Mouse (Mus musculus) kidney, embryonic 16.5 days (tissue): ENCODE data around the gene Ess2. TPM values are rescaled to one million over a fixed set of nuclear protein-coding genes. Genes with fewer than 3 reads are reported as not detected.
A peak's percentile ranks its signal among the peaks of the same experiment; 100 is the strongest.

Experiments
- ATAC-seq: fragments of 200-750 bp; cut with Nextera tagmentation; 2 replicates; pipeline ENCODE4 v1.8.0; 2017; ENCODE audit warnings: moderate TSS enrichment; ENCODE audit not compliant: low FRiP score, low TSS enrichment
- H3K27ac ChIP-seq: fragments of 300-500 bp; sonication (generic); 2 replicates; pipeline ENCODE4 v1.5.1; 2014; ENCODE audit warnings: low read length
- H3K27me3 ChIP-seq: fragments of 300-500 bp; sonication (generic); 2 replicates; pipeline ENCODE4 v1.6.1; 2014; ENCODE audit warnings: low read length, control low read depth, mixed read lengths; ENCODE audit not compliant: insufficient read depth
- H3K36me3 ChIP-seq: fragments of 300-500 bp; sonication (generic); 2 replicates; pipeline ENCODE4 v1.6.1; 2014; ENCODE audit warnings: low read length, control low read depth, mixed read lengths; ENCODE audit not compliant: insufficient read depth
- H3K4me1 ChIP-seq: fragments of 300-500 bp; sonication (generic); 2 replicates; pipeline ENCODE4 v1.6.1; 2014; ENCODE audit warnings: low read length, control low read depth, mixed read lengths; ENCODE audit not compliant: insufficient read depth
- H3K4me2 ChIP-seq: fragments of 300-500 bp; sonication (generic); replicated peaks from 2 replicates; pipeline ENCODE4 v1.6.1; 2014; ENCODE audit warnings: low read depth, low read length
- H3K4me3 ChIP-seq: fragments of 300-500 bp; sonication (generic); 2 replicates; pipeline ENCODE4 v1.5.1; 2014; ENCODE audit warnings: mild to moderate bottlenecking, low read length
- H3K9ac ChIP-seq: fragments of 300-500 bp; sonication (generic); replicated peaks from 2 replicates; pipeline ENCODE4 v1.6.1; 2014; ENCODE audit warnings: low read length
- H3K9me3 ChIP-seq: fragments of 300-500 bp; sonication (generic); 2 replicates; pipeline ENCODE4 v1.6.1; 2016; ENCODE audit warnings: low read length, control low read depth
- WGBS: fragments of 180-500 bp; shearing (Covaris S2); extraction: QIAGEN DNeasy Blood & Tissue Kit; methylation state at CpG from one replicate; pipeline ENCODE4 v1.1.7; 2014; 5-methylcytosine and 5-hydroxymethylcytosine counted together
- polyA plus RNA-seq: library from polyadenylated mRNA; unstranded; fragments of >200 nt; fragmentation: Nextera tagmentation; extraction: Ambion mirVana; gene quantifications from 2 replicates; pipeline ENCODE4 v1.2.1, GENCODE M21; 2015

The Ess2 gene
- polyA plus RNA-seq, 1 experiment from 2014 or later: 40.7 TPM

DNA sequence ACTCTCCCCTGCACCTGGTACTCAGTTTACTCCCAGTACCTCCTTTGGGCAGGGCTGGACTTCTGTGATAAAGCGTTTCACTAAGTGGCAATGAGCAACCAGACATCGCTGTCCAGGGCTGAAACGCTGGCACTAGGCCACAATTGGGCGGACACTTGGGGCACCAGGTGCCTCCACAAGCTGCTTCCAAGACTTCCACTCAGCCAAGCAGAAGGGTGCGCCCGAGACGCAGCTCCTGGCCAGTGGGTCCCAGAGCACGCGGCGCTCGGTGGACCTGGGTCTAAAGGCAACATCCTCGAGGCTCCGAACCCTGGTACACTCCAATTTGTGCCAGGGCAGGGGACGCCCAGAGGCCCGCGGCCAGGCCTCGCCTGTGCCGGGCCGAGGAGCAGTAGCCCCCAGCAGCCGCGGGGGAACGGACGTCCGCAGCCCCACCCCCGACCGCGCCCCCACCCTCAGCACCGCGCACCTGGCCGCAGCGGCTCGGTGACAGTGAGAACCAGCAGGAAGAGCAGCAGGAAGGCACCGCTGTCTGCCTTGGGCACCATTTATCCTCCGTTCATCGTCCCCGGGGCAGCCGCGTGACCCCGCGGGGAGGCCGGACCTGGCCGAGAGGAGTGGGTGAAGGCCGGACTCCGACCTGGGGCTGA lies 20.1 kb downstream of the Ess2 start:
- Histone ChIP-seq H3K36me3 (peaks cover 4% of the 10 kb centered on the region; the same call in 1 of the 2 replicates), H3K9me3 (no peaks in the 10 kb centered on the region), H3K4me3 (peak overlapping the region; percentile 96), H3K9ac (peak overlapping the region; percentile 98), H3K4me1 (peaks cover 15% of the 10 kb centered on the region), H3K27me3 (no peaks in the 10 kb centered on the region), H3K4me2 (peak overlapping the region; percentile 85), H3K27ac (peak overlapping the region; percentile 96)
- ATAC-seq: peak; percentile 80
- under 1% methylated on average over 32 of the region's 44 CpGs for WGBS

DNA sequence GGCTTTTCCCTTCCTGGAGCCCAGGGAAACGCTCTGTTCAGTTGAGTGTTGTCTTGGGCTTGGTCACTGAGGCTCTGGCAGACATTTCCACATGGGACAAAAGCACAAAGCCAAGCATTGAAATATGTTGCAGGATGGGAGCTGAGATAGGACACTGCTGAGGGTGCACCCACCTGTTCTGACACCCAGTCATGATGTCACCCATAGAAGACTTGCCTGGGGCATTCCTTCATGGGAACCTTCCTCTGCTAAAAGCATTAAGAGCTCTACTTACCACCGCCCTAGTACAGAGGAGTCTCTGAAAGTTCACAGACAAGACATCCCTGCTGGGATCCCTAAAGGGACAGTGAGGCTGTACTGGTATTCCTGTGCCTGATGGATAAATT lies 20.8 kb downstream of the Ess2 start:
- peak overlapping the region; percentile 98 for H3K9ac ChIP-seq
- 45% methylated on average over 2 of the region's 2 CpGs for WGBS
- no peak overlapping the region for H3K27ac ChIP-seq
- ATAC-seq: no peak
- peaks cover 15% of the 10 kb centered on the region for H3K4me1 ChIP-seq
- peak overlapping the region; percentile 96 for H3K4me3 ChIP-seq
- H3K4me2 ChIP-seq: peak overlapping the region; percentile 85
- H3K27me3 ChIP-seq: no peaks in the 10 kb centered on the region
- H3K36me3 ChIP-seq: peaks cover 4% of the 10 kb centered on the region; the same call in 1 of the 2 replicates
- H3K9me3 ChIP-seq: no peaks in the 10 kb centered on the region

DNA sequence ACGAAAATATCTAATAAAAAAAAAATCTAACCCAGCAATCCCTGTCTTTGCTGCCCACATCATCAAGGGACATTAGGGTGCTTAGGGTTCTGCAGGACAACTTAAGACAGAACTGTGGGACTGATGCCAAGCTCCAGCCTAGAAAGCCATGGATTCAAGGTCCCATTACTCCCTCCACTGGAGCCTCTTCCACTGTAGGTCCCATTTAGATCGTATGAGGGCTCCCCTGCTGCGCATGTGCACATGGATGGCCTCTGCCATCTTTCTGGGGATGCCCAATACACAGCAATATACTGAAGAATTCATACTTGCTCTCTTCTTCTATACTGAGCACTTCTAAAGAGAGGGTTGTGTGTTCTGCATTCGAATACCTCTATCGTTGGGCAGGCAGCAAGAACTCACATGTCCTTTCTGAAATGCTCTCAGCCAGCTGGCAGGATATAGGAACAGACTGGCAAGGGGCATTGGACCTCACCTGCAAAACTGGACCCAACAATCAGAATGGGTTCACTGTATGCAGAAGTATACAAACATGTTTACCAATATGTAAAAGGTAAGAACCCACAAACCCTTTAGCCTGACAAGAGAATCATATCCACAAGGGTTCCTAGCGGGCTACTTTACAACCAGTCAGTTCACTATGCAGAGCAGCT lies 21.3 kb downstream of the Ess2 start:
- Histone ChIP-seq H3K9ac (peak overlapping the region; percentile 98), H3K36me3 (peaks cover 4% of the 10 kb centered on the region; the same call in 1 of the 2 replicates), H3K9me3 (no peaks in the 10 kb centered on the region), H3K4me1 (peaks cover 15% of the 10 kb centered on the region), H3K4me3 (peak overlapping the region; percentile 96), H3K27ac (no peak overlapping the region), H3K27me3 (no peaks in the 10 kb centered on the region), H3K4me2 (peak overlapping the region; percentile 85)
- no peak for ATAC-seq
- WGBS: 81% methylated on average over 6 of the region's 6 CpGs

DNA sequence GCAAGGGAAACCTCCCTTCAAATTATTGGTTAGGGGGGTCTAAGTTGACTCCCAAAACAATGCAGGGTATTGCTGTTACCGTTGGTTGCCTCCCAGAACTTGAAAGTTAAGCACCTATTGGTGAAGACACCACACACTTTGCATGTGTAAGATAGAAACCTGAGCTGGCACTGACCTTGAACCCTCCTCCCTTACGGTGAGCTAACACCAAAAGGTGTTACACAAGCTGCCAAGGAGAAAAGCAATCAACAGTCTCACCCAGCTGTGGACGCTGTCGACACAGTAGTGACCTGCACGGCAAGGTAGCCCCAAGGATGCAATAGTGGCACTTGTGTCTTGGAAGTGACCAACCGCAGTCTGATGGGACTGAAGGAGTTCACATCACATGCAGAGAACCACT lies 27.0 kb downstream of the Ess2 start:
- Histone ChIP-seq H3K4me2 (no peak overlapping the region), H3K4me3 (no peak overlapping the region), H3K27me3 (no peaks in the 10 kb centered on the region), H3K27ac (no peak overlapping the region), H3K36me3 (no peaks in the 10 kb centered on the region), H3K9ac (no peak overlapping the region), H3K9me3 (no peaks in the 10 kb centered on the region), H3K4me1 (no peaks in the 10 kb centered on the region)
- no peak for ATAC-seq
- 61% methylated on average over 6 of the region's 6 CpGs for WGBS

DNA sequence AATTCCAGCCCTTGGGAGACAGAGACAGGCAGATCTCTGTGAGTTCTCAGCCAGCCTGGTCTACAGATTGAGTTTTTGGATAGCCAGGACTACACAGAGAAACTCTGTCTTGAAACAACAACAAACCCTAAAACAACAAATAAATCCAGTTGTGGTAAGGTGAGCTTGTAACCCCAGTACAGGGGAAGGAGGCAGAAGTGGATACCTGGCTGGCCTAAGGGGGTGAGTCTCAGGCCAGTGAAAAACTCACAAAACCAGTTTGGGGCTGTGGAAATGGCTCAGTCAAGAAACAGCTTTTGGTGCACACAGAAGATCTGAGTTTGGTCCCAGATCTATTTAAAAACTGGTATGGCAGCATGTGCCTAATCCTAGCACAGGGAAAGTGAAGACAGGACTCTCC lies 29.0 kb downstream of the Ess2 start:
- ATAC-seq: no peak
- H3K27ac ChIP-seq: no peak overlapping the region

DNA sequence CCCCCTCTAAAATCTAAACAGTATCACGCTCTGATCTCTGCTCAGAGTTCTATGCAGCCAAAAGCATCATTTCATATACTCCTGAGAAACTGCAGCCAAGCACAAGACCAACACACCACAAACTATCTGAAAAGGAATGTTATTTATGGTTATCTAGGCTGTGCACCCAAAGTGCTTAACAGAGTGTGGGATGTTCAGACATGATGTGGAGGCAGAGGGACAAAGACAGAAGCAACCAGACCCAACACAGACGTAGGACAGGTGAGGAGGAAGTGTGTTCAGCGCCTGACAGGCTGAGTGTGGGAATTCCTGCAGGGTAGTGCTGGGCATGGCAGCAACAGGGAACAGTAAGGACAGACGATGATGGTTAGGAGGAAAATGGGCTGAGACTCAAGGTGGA lies 31.6 kb downstream of the Ess2 start:
- H3K27ac ChIP-seq: no peak overlapping the region
- H3K9me3 ChIP-seq: no peaks in the 10 kb centered on the region
- H3K4me3 ChIP-seq: no peak overlapping the region
- H3K9ac ChIP-seq: no peak overlapping the region
- no peaks in the 10 kb centered on the region for H3K4me1 ChIP-seq
- no peak overlapping the region for H3K4me2 ChIP-seq
- no peaks in the 10 kb centered on the region for H3K27me3 ChIP-seq
- 0 out of 2 replicates have a peak, but pooled peaks cover 2% of the 10 kb centered on the region for H3K36me3 ChIP-seq
- no peak for ATAC-seq
- WGBS: 94% methylated on average over 4 of the region's 4 CpGs

More for the DNA sequence above, 29.0 kb downstream of the Ess2 start:
- Histone ChIP-seq H3K27me3 (no peaks in the 10 kb centered on the region), H3K36me3 (0 out of 2 replicates have a peak, but pooled peaks cover 2% of the 10 kb centered on the region), H3K9me3 (no peaks in the 10 kb centered on the region), H3K4me2 (no peak overlapping the region), H3K4me1 (no peaks in the 10 kb centered on the region), H3K9ac (no peak overlapping the region), H3K4me3 (no peak overlapping the region)

DNA sequence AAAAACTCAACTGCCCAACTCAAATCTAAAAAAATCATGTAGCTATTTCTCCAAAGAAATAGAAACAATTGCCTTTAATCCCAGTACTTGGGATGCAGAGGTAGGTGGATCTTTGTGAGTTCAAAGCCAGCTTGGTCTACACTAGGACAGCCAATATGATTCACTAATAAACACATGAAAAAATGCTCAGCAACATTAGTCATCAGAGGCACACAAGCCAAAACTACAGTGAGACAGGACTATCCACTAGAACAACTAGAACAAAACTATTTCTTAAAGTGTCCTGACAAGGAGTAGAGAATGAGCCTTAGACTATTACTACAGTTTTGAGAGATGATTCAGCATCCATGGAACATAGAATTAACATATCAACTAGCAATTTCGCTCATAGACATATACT lies 35.1 kb downstream of the Ess2 start:
- Histone ChIP-seq H3K9ac (no peak overlapping the region), H3K27ac (no peak overlapping the region), H3K4me2 (no peak overlapping the region), H3K4me1 (no peaks in the 10 kb centered on the region), H3K36me3 (peaks cover 14% of the 10 kb centered on the region; the same call in 1 of the 2 replicates), H3K9me3 (no peaks in the 10 kb centered on the region), H3K27me3 (no peaks in the 10 kb centered on the region), H3K4me3 (no peak overlapping the region)
- 94% methylated on average over 1 of the region's 1 CpGs for WGBS
- no peak for ATAC-seq

DNA sequence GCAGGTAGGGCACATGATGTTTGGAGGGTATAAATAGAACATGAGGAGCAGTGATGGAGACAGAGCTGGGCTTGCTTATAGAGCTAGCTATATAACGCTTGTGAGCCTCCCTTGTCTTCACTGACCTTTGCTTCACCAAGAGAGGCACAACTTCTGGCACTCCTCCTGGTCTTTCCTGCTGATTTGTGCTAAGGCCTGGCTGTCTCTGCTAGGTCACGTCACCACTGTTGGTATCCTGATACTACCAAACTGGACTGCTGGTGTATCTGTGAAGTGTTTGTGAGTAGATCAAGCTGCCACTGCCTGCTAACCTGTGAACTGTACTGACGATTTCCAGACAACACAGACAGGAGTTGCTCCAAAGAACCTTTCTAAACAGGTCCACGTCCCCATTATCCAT lies 36.0 kb downstream of the Ess2 start:
- no peak overlapping the region for H3K9ac ChIP-seq
- WGBS: 75% methylated on average over 4 of the region's 4 CpGs
- no peaks in the 10 kb centered on the region for H3K4me1 ChIP-seq
- no peaks in the 10 kb centered on the region for H3K9me3 ChIP-seq
- H3K27ac ChIP-seq: no peak overlapping the region
- peaks cover 18% of the 10 kb centered on the region; the same call in 1 of the 2 replicates for H3K36me3 ChIP-seq
- H3K4me2 ChIP-seq: no peak overlapping the region
- no peaks in the 10 kb centered on the region for H3K27me3 ChIP-seq
- ATAC-seq: no peak
- H3K4me3 ChIP-seq: no peak overlapping the region

DNA sequence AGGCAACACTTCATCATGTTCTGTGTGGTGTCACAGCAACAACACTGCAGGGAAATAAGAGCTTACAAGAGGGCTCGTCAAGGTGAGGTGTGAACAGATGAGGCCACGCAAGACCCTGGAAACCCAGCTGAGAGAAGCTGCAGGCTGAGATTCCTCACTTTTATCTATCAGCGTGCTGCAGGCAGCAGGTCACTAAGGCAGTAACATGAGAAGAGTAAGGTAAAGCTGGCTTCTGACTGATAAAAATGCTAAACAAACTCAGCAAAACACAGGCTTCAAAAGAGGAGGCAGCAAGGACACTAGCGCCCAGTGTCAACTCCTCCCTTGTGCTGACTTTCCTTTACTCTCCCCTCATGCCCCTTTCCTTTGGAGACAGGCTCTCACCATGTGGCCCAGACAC lies 38.2 kb downstream of the Ess2 start:
- Histone ChIP-seq H3K9ac (no peak overlapping the region), H3K9me3 (no peaks in the 10 kb centered on the region), H3K27ac (no peak overlapping the region), H3K36me3 (peaks cover 24% of the 10 kb centered on the region; the same call in 1 of the 2 replicates), H3K4me2 (no peak overlapping the region), H3K4me1 (no peaks in the 10 kb centered on the region), H3K4me3 (no peak overlapping the region), H3K27me3 (no peaks in the 10 kb centered on the region)
- ATAC-seq: no peak
- 52% methylated on average over 4 of the region's 4 CpGs for WGBS

DNA sequence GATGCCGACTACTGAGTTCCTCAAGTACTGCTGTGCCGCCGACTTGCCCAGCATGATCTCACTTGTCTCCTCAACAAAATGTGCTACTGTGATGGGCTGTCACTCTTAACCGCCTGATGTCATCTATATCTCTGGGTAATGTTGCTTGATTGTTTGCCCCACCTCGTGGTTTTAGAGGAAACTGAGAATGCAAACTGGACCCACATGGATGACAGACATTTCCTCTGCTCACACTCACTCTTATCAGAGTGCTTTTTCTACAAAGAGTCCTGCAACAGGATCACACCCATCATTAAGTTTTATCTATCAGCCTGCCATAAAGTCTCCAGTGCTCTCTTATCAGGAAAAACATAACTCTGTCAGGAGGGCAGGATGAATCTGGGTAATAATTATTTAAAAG lies 39.9 kb downstream of the Ess2 start:
- H3K27ac ChIP-seq: no peak overlapping the region
- H3K27me3 ChIP-seq: no peaks in the 10 kb centered on the region
- no peak overlapping the region for H3K4me3 ChIP-seq
- no peaks in the 10 kb centered on the region for H3K9me3 ChIP-seq
- ATAC-seq: no peak
- H3K9ac ChIP-seq: no peak overlapping the region
- peaks cover 1% of the 10 kb centered on the region; the same call in 1 of the 2 replicates for H3K4me1 ChIP-seq
- no peak overlapping the region for H3K4me2 ChIP-seq
- WGBS: 79% methylated on average over 5 of the region's 5 CpGs
- peaks cover 24% of the 10 kb centered on the region; the same call in 1 of the 2 replicates for H3K36me3 ChIP-seq
